Mouse (Mus musculus) heart, embryonic 16.5 days (tissue): ENCODE results near the gene Tnfrsf18. TPM values are rescaled to one million over a fixed set of nuclear protein-coding genes. Genes with fewer than 3 reads are reported as not detected.

Experiments
- ATAC-seq: fragments of 200-750 bp; cut with Nextera tagmentation; replicated peaks from 2 replicates; pipeline ENCODE4 v1.8.0; 2017; ENCODE audit warnings: moderate number of reproducible peaks; ENCODE audit not compliant: insufficient read depth, low FRiP score; ENCODE audit errors: extremely low read depth
- H3K27ac ChIP-seq: fragments of 300-500 bp; sonication (generic); 2 replicates; pipeline ENCODE4 v1.5.1; 2014; ENCODE audit warnings: mild to moderate bottlenecking, low read length, control low read depth, moderate library complexity
- H3K27me3 ChIP-seq: fragments of 300-500 bp; sonication (generic); 2 replicates; pipeline ENCODE4 v1.6.1; 2014; ENCODE audit warnings: low read length, mixed read lengths; ENCODE audit not compliant: control insufficient read depth, insufficient read depth
- H3K36me3 ChIP-seq: fragments of 300-500 bp; sonication (generic); 2 replicates; pipeline ENCODE4 v1.6.1; 2014; ENCODE audit not compliant: control insufficient read depth, insufficient read depth
- H3K4me1 ChIP-seq: fragments of 300-500 bp; sonication (generic); 2 replicates; pipeline ENCODE4 v1.6.1; 2014; ENCODE audit warnings: low read length, mixed read lengths; ENCODE audit not compliant: control insufficient read depth, insufficient read depth
- H3K4me2 ChIP-seq: fragments of 300-500 bp; sonication (generic); 2 replicates; pipeline ENCODE4 v1.6.1; 2014; ENCODE audit warnings: low read depth, mild to moderate bottlenecking, control low read depth, low read length
- H3K4me3 ChIP-seq: fragments of 300-500 bp; sonication (generic); 2 replicates; pipeline ENCODE4 v1.5.1; 2014; ENCODE audit warnings: mild to moderate bottlenecking, control low read depth, low read length
- H3K9ac ChIP-seq: fragments of 300-500 bp; sonication (generic); 2 replicates; pipeline ENCODE4 v1.6.1; 2014; ENCODE audit warnings: low read length, control low read depth
- H3K9me3 ChIP-seq: fragments of 300-500 bp; sonication (generic); replicated peaks from 2 replicates; pipeline ENCODE4 v1.6.1; 2016; ENCODE audit warnings: low read length; ENCODE audit not compliant: control insufficient read depth
- WGBS: fragments of 180-500 bp; shearing (Covaris S2); extraction: QIAGEN DNeasy Blood & Tissue Kit; methylation state at CpG from one replicate; pipeline ENCODE4 v1.1.7; 2014; 5-methylcytosine and 5-hydroxymethylcytosine counted together
- polyA plus RNA-seq: library from polyadenylated mRNA; unstranded; fragments of >200 nt; fragmentation: Nextera tagmentation; extraction: Ambion mirVana; gene quantifications from 2 replicates; pipeline ENCODE4 v1.2.1, GENCODE M21; 2015

The Tnfrsf18 gene
- 2.3 and 2.6 TPM in 2 replicates for polyA plus RNA-seq

- peak; percentile 53 for ATAC-seq
- peaks cover 25% of the 10 kb centered on the region for H3K4me1 ChIP-seq
- no peak within 1 kb of the TSS for H3K4me3 ChIP-seq
- H3K27ac ChIP-seq = peak within 1 kb of the TSS; percentile 22; the same call in 1 of the 2 replicates
- WGBS = 6% methylated on average over 4 of the region's 4 CpGs
- 0 out of 2 replicates have a peak within 1 kb of the TSS, but pooled peaks have one; percentile 10 for H3K4me2 ChIP-seq
- peaks cover 4% of the 10 kb centered on the region for H3K36me3 ChIP-seq
- no peaks in the 10 kb centered on the region for H3K27me3 ChIP-seq
- H3K9me3 ChIP-seq = no peaks in the 10 kb centered on the region
- H3K9ac ChIP-seq = peak within 1 kb of the TSS; percentile 51
Measured at GRCm38 (mm10) chr4:156026013-156026412, at the start of gene Tnfrsf18. Gene Tnfrsf18 (plus strand): TSS chr4:156026164.

- Histone ChIP-seq H3K9ac (no peak overlapping the region), H3K27ac (no peak overlapping the region), H3K4me3 (no peak overlapping the region), H3K9me3 (no peaks in the 10 kb centered on the region), H3K4me1 (no peaks in the 10 kb centered on the region), H3K36me3 (no peaks in the 10 kb centered on the region), H3K4me2 (no peak overlapping the region), H3K27me3 (peaks cover 2% of the 10 kb centered on the region; the same call in 1 of the 2 replicates)
- no peak for ATAC-seq
- 65% methylated on average over 11 of the region's 12 CpGs for WGBS
Measured at GRCm38 (mm10) chr4:155981436-155982082, 44.4 kb upstream of the Tnfrsf18 start.

GRCm38 (mm10) chr4:155983788-155984187 is 42.2 kb upstream of the Tnfrsf18 start:
- H3K4me3 ChIP-seq = no peak overlapping the region
- no peaks in the 10 kb centered on the region for H3K4me1 ChIP-seq
- no peak overlapping the region for H3K4me2 ChIP-seq
- WGBS = 21% methylated on average over 2 of the region's 2 CpGs
- H3K9me3 ChIP-seq = no peaks in the 10 kb centered on the region
- ATAC-seq = no peak
- peaks cover 2% of the 10 kb centered on the region; the same call in 1 of the 2 replicates for H3K27me3 ChIP-seq
- no peaks in the 10 kb centered on the region for H3K36me3 ChIP-seq
- H3K27ac ChIP-seq = no peak overlapping the region
- no peak overlapping the region for H3K9ac ChIP-seq

GRCm38 (mm10) chr4:155991211-155991907 is 34.6 kb upstream of the Tnfrsf18 start:
- Histone ChIP-seq H3K9ac (peak overlapping the region; percentile 85), H3K27ac (peak overlapping the region; percentile 95; the same call in 1 of the 2 replicates)
- 84% methylated on average over 22 of the region's 22 CpGs for WGBS

GRCm38 (mm10) chr4:155991908-155992230 is 34.1 kb upstream of the Tnfrsf18 start:
- peak overlapping the region; percentile 85 for H3K9ac ChIP-seq
- no peak for ATAC-seq
- peaks cover 22% of the 10 kb centered on the region for H3K4me1 ChIP-seq
- H3K27me3 ChIP-seq = no peaks in the 10 kb centered on the region
- WGBS = 23% methylated on average over 37 of the region's 37 CpGs
- H3K9me3 ChIP-seq = no peaks in the 10 kb centered on the region
- peak overlapping the region; percentile 95 for H3K27ac ChIP-seq
- H3K4me2 ChIP-seq = peak overlapping the region; percentile 98
- peak overlapping the region; percentile 72 for H3K4me3 ChIP-seq
- H3K36me3 ChIP-seq = 0 out of 2 replicates have a peak, but pooled peaks cover 5% of the 10 kb centered on the region

More at GRCm38 (mm10) chr4:155991211-155991907, 34.6 kb upstream of the Tnfrsf18 start:
- peak overlapping the region; percentile 98 for H3K4me2 ChIP-seq
- ATAC-seq = no peak
- H3K9me3 ChIP-seq = no peaks in the 10 kb centered on the region
- H3K27me3 ChIP-seq = no peaks in the 10 kb centered on the region
- 0 out of 2 replicates have a peak, but pooled peaks cover 2% of the 10 kb centered on the region for H3K36me3 ChIP-seq
- peaks cover 22% of the 10 kb centered on the region for H3K4me1 ChIP-seq
- H3K4me3 ChIP-seq = peak overlapping the region; percentile 72

- Histone ChIP-seq H3K36me3 (peaks cover 7% of the 10 kb centered on the region), H3K27me3 (no peaks in the 10 kb centered on the region), H3K27ac (peak within 1 kb of the TSS; percentile 97), H3K9me3 (no peaks in the 10 kb centered on the region), H3K9ac (peak within 1 kb of the TSS; percentile 91), H3K4me3 (peak within 1 kb of the TSS; percentile 95), H3K4me2 (peak within 1 kb of the TSS; percentile 98), H3K4me1 (peaks cover 22% of the 10 kb centered on the region)
- peak; percentile 83 for ATAC-seq
- WGBS = under 1% methylated on average over 99 of the region's 99 CpGs
Measured at GRCm38 (mm10) chr4:155992241-155992905, 33.6 kb upstream of the Tnfrsf18 start, which contains the start of the genes B3galt6 and Sdf4. Gene B3galt6 (minus strand): TSS chr4:155992649. Gene Sdf4 (plus strand): TSS chr4:155992872.

- peak overlapping the region; percentile 91 for H3K9ac ChIP-seq
- under 1% methylated on average over 70 of the region's 70 CpGs for WGBS
- H3K27me3 ChIP-seq = no peaks in the 10 kb centered on the region
- peak overlapping the region; percentile 95 for H3K4me3 ChIP-seq
- H3K4me2 ChIP-seq = peak overlapping the region; percentile 73
- peak overlapping the region; percentile 97 for H3K27ac ChIP-seq
- peaks cover 12% of the 10 kb centered on the region for H3K36me3 ChIP-seq
- peak; percentile 82 for ATAC-seq
- no peaks in the 10 kb centered on the region for H3K9me3 ChIP-seq
- H3K4me1 ChIP-seq = peaks cover 22% of the 10 kb centered on the region
Measured at GRCm38 (mm10) chr4:155992906-155993547, 32.9 kb upstream of the Tnfrsf18 start.

GRCm38 (mm10) chr4:155993606-155994005 is 32.4 kb upstream of the Tnfrsf18 start:
- H3K9ac ChIP-seq = peak overlapping the region; percentile 91
- H3K27me3 ChIP-seq = no peaks in the 10 kb centered on the region
- H3K9me3 ChIP-seq = no peaks in the 10 kb centered on the region
- peak overlapping the region; percentile 73 for H3K4me2 ChIP-seq
- peak overlapping the region; percentile 95 for H3K4me3 ChIP-seq
- H3K4me1 ChIP-seq = peaks cover 22% of the 10 kb centered on the region
- WGBS = 3% methylated on average over 15 of the region's 15 CpGs
- H3K36me3 ChIP-seq = peaks cover 15% of the 10 kb centered on the region
- ATAC-seq = no peak
- H3K27ac ChIP-seq = peak overlapping the region; percentile 97
